Mouse (Mus musculus): ENCODE data around the gene Gm10842.

DNA sequence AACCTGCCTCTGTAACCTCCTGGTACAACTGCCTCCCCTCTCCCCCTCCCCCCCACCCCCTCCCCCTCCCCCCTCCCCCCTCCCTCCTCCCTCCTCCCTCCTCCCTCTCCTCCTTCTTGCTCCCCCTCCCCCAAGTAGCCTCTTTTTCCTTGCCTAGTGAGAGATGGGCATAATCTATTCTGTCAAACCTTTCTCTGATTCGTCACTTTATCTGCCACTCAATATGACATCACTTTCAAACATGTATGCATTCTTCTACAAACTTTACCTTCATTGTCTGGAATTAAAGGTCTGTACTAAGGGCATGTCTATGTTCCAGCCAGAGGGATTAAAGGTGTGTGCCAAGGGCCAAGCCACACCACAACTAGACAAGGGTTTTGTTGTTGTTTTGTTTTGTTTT lies 3.1 kb downstream of the Gm10842 start:
- TF ChIP-seq CTCF (IDR thresholded peaks at IDR 0.05; ENCODE audit: low read depth, low read length) (no peak), POLR2A (IDR thresholded peaks at IDR 0.05; ENCODE audit: borderline replicate concordance, low read depth, low read length) (no peak)

Data from bone marrow macrophage, adult 2 months (primary cell).